Mouse (Mus musculus) left cerebral cortex, postnatal 4 days (tissue): ENCODE data around the gene Mcam. TPM values are rescaled to one million over a fixed set of nuclear protein-coding genes. Genes with fewer than 3 reads are reported as not detected.

ENCODE experiments used
- DNase-seq: peaks from one replicate; pipeline ENCODE4 v3.0.0-alpha.2; 2022
- intact Hi-C: fragments of 180-260 bp; cut with DNase I; formaldehyde crosslinking; loops from one replicate; pipeline ENCODE4 v1.15.1; 2025
- total RNA-seq, 2 experiments: library from RNA; stranded (reverse); gene quantifications; 2 replicates each; pipeline ENCODE4 v1.2.3; 2021

Gene Mcam
- total RNA-seq, 2 experiments from 2014 or later: 13.7 to 16.9 TPM

DNA sequence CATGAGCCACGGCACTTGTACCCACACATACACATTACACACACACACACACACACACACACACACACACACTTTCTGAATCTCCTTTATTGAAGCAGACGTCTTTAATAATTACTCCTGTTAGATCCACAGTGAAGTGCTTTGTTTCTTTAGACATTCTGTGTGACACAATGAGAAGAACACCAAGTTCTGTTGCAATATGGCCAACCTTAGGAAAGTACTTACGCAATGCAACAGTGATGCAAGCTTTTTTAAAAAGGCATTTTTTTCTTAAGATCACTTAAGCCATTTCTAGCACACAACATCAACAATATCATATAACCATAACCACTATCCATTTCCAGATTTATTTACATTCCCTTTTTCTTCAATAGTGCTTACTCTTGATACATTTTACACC lies 56.9 kb downstream of the Mcam start:
- intact Hi-C loops: no loop called here
- DNase-seq: no peak

DNA sequence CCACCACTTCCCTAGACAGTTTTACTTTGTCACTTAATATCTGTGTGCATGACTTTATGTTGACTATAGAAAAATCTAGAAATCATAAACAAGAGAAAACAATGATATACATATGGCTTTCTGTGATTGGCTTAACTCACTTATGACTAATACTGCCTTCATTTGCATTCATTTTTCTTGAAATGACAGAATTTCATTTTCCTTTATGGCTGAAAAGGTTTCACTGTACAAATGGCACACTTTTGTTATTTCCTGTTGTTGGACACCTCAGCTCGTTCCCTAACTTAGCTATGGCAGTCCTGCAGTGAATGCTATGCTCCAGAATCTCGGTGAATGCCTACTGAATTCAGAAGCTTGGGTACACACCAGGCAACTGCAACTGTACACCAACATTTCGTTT lies 58.0 kb downstream of the Mcam start:
- intact Hi-C loops: no loop called here

More for the DNA sequence above, 58.0 kb downstream of the Mcam start:
- DNase-seq: no peak

Other genes with a start within 250 kb of the Mcam start
- gene Thy1, start 91.1 kb upstream of the Mcam start, total RNA-seq: 100 to 1,000 TPM; 130 to 177 TPM
- 10 to 100 TPM; 30.2 to 31.9 TPM for gene Usp2, start 67.4 kb upstream of the Mcam start, total RNA-seq
- gene Mfrp, start 32.7 kb upstream of the Mcam start, total RNA-seq: not detected
- gene C1qtnf5, start 27.2 kb upstream of the Mcam start, total RNA-seq: 10 to 100 TPM in 1 of 2 experiments, 1 to 10 TPM in 1; 5.3 to 10.6 TPM
- gene Gm49380, start 21.0 kb upstream of the Mcam start, total RNA-seq: under 1 TPM in 1 of 2 experiments, not detected in 1; 0.44 TPM
- gene Rnf26, start 21.0 kb upstream of the Mcam start, total RNA-seq: 10 to 100 TPM; 31.1 to 33.1 TPM
- 10 to 100 TPM; 58.4 to 62.4 TPM for gene Cbl, start 99.6 kb downstream of the Mcam start, total RNA-seq
- gene Ccdc153, start 106.2 kb downstream of the Mcam start, total RNA-seq: 1 to 10 TPM; 3.5 to 4.6 TPM
- under 1 TPM; 0.40 to 0.72 TPM for gene Pdzd3, start 117.0 kb downstream of the Mcam start, total RNA-seq
- gene Nlrx1, start 134.1 kb downstream of the Mcam start, total RNA-seq: 1 to 10 TPM; 8.3 to 8.8 TPM
- gene Abcg4, start 154.1 kb downstream of the Mcam start, total RNA-seq: 10 to 100 TPM; 64.0 to 71.1 TPM
- gene Hinfp, start 171.2 kb downstream of the Mcam start, total RNA-seq: 10 to 100 TPM; 34.0 to 35.8 TPM
- gene C2cd2l, start 185.8 kb downstream of the Mcam start, total RNA-seq: 10 to 100 TPM; 69.5 to 74.9 TPM
- gene Dpagt1, start 191.6 kb downstream of the Mcam start, total RNA-seq: 10 to 100 TPM; 20.4 to 22.2 TPM
- 10 to 100 TPM; 81.0 to 82.7 TPM for gene H2afx, start 200.2 kb downstream of the Mcam start, total RNA-seq
- gene Hmbs, start 209.8 kb downstream of the Mcam start, total RNA-seq: 10 to 100 TPM; 21.5 to 23.8 TPM
- 10 to 100 TPM; 39.5 to 45.9 TPM for gene Vps11, start 227.2 kb downstream of the Mcam start, total RNA-seq
- 10 to 100 TPM; 87.2 to 90.0 TPM for gene Hyou1, start 245.0 kb downstream of the Mcam start, total RNA-seq